Mouse (Mus musculus) urinary bladder, adult 2 months (tissue): ENCODE data around the gene Mfap3l. TPM values are rescaled to one million over a fixed set of nuclear protein-coding genes. Genes with fewer than 3 reads are reported as not detected.
"Not testable (repeated sequence)": the region's sequence is repeated elsewhere in the genome, so short reads cannot be mapped to it uniquely, and the experiment has no call there.

Experiments
- DNase-seq: peaks from one replicate; pipeline ENCODE4 v3.0.0; 2022; ENCODE audit warnings: low spot score
- polyA plus RNA-seq: library from polyadenylated mRNA; depleted of rRNA; stranded (reverse); fragments of >200 nt; gene quantifications from 2 replicates; pipeline ENCODE4 v1.2.3, GENCODE M21; 2012; rRNA removed

Mfap3l gene
- polyA plus RNA-seq, 1 experiment, result 19.9 TPM

- no peak for DNase-seq
Measured at GRCm38 (mm10) chr8:60650119-60650518, 17.5 kb downstream of the Mfap3l start.

GRCm38 (mm10) chr8:60657425-60658113 lies 24.9 kb downstream of the Mfap3l start:
- DNase-seq, result no peak

DNA sequence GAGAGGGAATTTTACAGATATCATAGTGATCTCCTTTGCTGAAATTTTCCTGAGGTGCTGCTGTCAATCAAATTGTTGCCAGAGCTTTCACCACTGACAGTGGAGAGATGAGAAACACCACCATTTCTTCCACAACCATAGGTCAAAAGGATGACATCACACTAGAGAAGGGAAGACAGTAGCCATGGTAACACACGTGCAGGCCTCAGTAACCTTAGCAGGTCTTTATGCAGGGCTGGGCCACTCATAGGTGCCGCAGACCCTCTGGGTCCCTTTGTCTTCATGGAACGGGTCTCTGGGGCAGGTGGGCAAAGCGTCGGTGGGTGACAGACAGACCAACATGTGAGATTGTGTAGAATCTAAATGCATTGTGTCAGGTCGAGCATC lies 25.5 kb downstream of the Mfap3l start:
- DNase-seq, result no peak

- not testable (repeated sequence) for DNase-seq
Measured at GRCm38 (mm10) chr8:60658686-60659085, 26.1 kb downstream of the Mfap3l start.

DNA sequence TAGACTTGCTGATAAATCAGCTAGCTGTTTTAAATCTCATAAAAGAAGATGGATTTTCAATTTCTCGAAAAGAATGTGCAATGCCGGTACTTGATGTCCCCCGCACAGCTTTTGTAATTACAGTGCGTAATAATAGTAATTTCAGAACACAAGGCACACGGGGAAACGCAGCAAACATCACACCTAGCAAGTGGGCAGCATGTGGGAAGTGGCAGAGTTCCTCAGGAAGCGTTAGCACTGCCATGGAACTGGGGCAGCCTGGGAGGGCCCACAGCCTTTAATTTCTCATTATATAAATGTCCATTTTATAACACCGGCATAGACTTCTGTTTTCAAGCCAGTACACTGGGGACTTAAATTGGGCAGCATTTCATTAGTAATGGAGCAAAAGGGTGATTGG lies 27.1 kb downstream of the Mfap3l start:
- no peak for DNase-seq

GRCm38 (mm10) chr8:60661191-60661590 lies 28.6 kb downstream of the Mfap3l start:
- DNase-seq, result no peak

DNA sequence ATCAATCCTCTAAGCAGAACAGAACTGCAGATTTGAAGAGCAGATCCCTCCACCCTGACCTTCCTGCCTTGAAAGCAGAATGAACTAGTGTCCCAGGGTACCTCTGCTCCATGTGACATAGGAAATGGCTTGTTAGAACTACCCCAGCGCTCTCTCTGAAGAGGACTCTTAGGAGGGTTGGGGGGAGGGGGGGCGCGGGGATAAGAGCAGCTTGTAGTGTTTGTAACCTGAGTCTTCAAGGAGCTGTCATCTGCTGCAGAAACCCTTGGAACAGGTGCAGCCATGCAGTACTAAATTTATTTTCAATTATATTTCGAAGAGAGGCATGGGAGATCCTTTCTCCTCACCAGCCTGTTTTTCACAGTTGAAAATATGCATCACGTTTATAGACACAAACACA lies 30.9 kb downstream of the Mfap3l start:
- DNase-seq, result no peak

DNA sequence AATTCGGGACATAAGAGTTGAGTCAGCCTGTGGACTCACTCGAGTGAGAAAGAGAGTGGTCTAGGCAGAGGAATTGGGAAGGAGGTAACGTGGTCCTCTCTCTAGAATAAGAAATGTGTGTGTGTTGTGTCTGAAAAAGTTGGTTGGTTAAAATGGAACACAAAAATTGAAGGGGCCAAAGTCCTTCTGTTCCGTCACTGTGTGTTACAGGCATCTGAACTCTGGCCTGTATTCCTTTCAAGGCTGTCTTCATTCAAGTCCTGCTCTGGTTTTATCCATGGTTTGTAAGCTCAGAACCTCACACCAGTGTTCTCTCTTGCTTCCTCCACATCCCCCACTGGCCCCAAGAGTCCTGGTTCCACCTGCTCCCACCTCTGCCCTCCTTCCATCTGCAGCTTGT lies 33.2 kb downstream of the Mfap3l start:
- DNase-seq, result no peak

DNA sequence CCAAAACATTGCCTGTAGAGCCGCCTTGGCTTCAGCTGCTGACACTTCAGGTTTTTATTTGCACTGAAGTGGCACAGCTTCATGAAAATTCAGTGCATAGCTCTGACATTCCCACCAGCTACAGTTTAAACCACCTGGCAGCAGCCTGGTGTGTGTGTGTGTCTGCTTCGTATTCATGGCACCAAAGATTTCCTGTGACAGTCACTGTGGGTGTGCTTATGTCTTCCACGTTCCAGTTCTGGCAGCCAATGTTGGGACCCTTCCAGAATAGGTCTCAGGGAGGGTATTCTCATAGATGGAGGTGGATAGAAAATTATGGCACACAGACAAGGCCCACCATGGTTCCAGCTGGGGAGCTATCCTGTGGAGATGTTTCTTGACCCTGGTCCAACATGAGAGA lies 34.2 kb downstream of the Mfap3l start:
- no peak for DNase-seq

DNA sequence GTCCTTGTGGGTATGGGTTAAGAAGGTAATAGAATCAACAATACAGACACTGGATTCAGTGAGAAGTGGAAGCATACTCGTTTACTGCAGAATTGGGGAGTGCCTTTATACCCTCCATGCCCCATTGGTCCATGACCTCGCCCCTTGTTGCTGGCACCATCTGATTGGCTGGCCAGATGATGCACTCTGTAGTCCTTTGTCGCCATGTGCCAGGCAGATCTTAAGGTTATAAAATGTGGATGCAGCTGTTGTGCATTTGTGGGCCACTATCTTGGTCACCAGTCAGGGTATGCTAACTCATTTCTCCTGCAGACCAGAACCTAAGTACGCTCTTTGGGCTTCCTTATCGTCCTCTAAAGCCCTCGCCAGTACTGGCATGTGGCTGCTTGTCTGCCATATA lies 46.0 kb downstream of the Mfap3l start:
- DNase-seq, result no peak

DNA sequence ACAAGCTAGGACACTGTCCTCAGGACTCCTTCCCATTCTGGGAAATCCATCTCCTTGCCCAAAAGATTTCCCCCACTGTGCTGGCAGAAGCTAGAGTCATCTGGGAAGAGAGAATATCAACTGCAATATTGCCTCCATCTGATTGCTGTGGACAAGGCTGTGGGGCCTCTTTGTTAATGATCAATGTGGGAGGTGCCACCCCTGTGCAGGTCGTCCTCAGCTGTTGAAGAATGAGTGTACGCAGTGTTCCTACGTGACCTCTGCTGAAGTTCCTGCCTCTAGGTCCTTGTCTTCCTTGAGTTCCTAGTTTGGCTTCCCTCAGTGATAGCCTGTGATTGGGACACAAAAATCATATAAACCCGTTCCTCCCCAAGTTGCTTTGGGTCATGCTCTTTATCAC lies 49.2 kb downstream of the Mfap3l start:
- no peak for DNase-seq

DNA sequence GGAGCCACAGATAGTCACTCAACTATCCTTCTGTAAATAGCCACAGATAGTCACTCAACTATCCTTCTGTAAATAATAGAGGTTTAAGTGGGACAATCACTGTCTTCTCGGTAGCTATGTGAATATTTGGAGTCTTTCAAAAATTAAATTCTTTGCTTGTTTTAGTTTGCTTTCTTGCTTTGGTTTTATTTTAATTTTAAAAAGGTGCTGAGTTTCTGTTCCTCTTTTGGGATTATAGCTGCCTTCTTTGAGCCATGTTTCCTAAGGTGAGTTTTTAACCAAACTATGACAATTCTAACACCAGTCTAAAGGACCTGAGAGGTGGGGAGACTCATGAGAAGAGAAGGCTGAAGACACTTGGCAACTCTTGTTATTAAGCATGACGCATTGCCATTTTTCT lies 49.7 kb downstream of the Mfap3l start:
- DNase-seq, result no peak

DNA sequence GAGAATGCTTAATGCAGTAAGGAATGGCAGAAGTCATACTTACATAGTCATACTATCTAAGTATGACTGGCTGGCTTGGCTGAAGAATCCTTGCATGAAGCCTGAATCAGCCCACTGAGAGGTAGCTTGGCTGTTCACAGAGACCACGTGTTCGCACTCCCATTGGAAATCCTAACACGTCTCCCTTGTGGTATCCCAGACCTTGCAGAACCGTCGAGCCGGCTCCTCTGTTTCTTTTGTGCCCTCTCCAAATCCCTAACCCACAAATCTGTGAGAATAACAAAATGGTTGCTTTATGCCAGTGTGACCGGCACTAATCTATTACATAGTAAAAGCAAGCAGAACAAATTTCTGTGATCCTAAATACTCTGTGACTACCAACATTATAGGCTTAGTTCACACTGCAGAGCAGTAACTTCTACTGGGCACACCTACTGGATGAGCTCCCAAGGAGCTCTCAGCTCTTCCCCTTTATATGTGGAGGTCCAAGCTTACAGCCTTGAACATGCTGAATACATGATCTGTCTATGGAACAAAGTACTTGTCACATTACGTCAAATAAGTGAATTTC lies 79.0 kb downstream of the Mfap3l start:
- DNase-seq, result no peak

- no peak for DNase-seq
Measured at GRCm38 (mm10) chr8:60714724-60715123, 82.1 kb downstream of the Mfap3l start.

DNA sequence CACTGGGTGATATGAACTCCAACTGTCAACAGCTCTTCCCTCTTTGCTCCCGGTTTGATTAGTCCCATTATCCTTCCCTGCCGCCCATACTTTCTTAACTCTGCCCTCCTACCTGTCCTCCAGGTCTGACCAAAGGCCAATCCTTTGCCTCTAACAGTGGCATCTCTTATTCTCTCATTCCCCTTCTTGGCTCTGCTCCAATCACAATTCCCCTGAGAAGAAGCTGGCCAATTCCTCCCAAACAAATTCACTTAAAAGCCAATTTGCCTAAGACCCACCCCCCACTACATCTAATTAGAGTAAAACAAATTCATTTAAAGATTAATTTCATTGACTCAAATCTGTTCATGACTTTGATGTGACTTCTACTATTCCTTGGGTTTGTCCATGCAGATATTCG lies 86.1 kb downstream of the Mfap3l start:
- DNase-seq, result no peak

Other genes with a start within 250 kb of the Mfap3l start
- not detected in 2 replicates for gene Gm10283, start 129.6 kb upstream of the Mfap3l start, polyA plus RNA-seq
- gene Aadat, start 126.9 kb upstream of the Mfap3l start, polyA plus RNA-seq, result 0.08 and 0.13 TPM in 2 replicates